Mouse (Mus musculus): Measurements from ENCODE around the gene Lbh.

GRCm38 (mm10) chr17:72965687-72966086 lies 47.6 kb downstream of the Lbh start:
- TF ChIP-seq POLR2A (IDR thresholded peaks at IDR 0.05; ENCODE audit: low read depth, low read length) = no peak
- TF ChIP-seq CTCF (IDR thresholded peaks at IDR 0.05; ENCODE audit: extremely low read depth, insufficient read depth, insufficient read length, insufficient replicate concordance) = no peak

Measured in spleen, adult 2 months (tissue).